Mouse (Mus musculus): ENCODE measurements at regions not wholly inside any gene's neighbourhood (a gene's known extent, or its start where the extent isn't known, plus 50 kb on each side); places are given as distances from the start of the nearest gene placed in this dataset.

DNA sequence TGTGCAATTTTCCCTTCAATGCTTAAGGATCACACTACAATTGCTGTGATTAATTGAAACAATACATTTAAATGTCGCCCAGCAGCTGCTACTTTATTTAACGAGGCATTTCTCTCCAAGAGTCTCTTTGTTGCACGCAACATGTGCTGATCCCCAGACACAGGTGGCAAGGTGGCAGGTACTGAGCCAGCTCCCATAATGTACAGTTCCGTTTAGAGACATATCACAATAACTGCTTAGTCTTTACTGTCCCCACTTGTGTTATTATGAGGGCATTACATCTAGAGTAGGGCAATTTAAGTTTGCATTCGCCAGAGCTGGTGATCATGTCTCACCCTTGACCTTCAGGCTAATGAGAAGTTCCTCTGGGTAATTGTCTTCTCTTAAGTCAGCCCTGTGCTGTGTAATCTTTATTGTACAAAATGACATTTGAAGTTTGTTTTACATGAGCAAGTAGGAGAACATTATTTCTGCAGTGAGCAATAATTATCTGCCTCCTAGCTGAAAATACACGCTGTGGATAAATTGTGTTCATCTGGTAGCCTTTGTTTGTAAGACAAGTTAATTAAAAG, 1005.7 kb upstream of the Nudt12 start:
- no peak overlapping the region for H3K4me2 ChIP-seq (replicated peaks; ENCODE audit: low read depth, low read length)
- H3K4me3 ChIP-seq (ENCODE audit: low read length): no peak overlapping the region
- no peak overlapping the region for H3K9ac ChIP-seq (ENCODE audit: low read depth, low read length)
- no peaks in the 10 kb centered on the region for H3K9me3 ChIP-seq (ENCODE audit: control insufficient read depth, low read length)
- H3K27me3 ChIP-seq (ENCODE audit: control insufficient read depth, insufficient read depth, low read length): no peaks in the 10 kb centered on the region
- H3K36me3 ChIP-seq (ENCODE audit: control insufficient read depth, insufficient read depth, low read length): no peaks in the 10 kb centered on the region
- WGBS: 74% methylated on average over 6 of the region's 6 CpGs
- H3K27ac ChIP-seq (ENCODE audit: low read depth, low read length): no peak overlapping the region
- no peaks in the 10 kb centered on the region for H3K4me1 ChIP-seq (ENCODE audit: control insufficient read depth, insufficient read depth, low read length)
- no peak for ATAC-seq (ENCODE audit: low FRiP score, low TSS enrichment)

DNA sequence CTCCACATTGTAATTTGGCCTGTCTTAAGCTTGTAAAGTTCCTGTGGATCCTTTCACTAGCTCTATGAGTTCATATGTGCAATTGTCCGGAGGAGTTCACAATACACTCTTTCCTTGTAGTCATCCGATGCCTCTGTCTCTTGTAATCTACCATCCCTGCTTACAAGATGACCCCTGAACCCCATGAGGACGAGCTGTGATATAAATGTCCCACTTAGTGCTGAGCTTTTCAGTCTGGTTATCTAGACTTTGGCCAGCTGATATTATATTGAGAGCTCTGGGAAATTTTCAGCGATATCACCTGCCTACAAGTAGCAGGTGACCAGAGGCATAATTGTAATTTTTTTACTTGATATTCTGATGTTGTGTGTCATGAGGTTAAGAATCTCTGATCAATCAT, 984.8 kb upstream of the Nudt12 start:
- no peak overlapping the region for H3K27ac ChIP-seq (ENCODE audit: low read depth, low read length)
- no peaks in the 10 kb centered on the region for H3K36me3 ChIP-seq (ENCODE audit: control insufficient read depth, insufficient read depth, low read length)
- ATAC-seq (ENCODE audit: low FRiP score, low TSS enrichment): no peak
- no peaks in the 10 kb centered on the region for H3K9me3 ChIP-seq (ENCODE audit: control insufficient read depth, low read length)
- H3K4me3 ChIP-seq (ENCODE audit: low read length): no peak overlapping the region
- H3K4me2 ChIP-seq (replicated peaks; ENCODE audit: low read depth, low read length): no peak overlapping the region
- H3K4me1 ChIP-seq (ENCODE audit: control insufficient read depth, insufficient read depth, low read length): no peaks in the 10 kb centered on the region
- 64% methylated on average over 4 of the region's 4 CpGs for WGBS
- H3K9ac ChIP-seq (ENCODE audit: low read depth, low read length): no peak overlapping the region
- no peaks in the 10 kb centered on the region for H3K27me3 ChIP-seq (ENCODE audit: control insufficient read depth, insufficient read depth, low read length)

DNA sequence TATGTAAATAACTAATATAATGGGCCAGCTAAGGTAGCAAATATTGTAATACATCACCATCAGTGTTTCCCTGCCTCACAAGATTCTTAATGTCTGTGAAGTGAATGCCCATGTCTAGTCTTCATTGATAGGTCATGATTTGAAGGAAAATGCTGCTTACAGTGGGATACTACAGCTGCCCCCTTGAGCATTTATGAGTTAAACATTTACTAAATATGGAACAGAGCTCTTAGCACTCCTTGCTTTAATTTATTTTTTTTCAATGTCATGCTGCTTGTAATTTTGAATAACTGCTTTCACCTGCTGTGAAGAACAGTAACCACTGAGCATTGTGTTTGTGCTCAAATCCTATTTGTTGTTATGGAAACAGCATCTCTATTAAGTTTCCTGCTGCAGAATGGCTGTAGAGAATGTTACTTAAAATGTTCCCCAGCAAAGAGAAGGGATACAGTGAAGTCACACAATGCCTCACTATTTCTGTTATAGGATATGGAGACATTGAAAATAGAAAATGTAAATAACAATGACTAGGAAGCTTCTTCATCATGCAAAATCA, 966.2 kb upstream of the Nudt12 start:
- Histone ChIP-seq H3K4me1 (ENCODE audit: control insufficient read depth, insufficient read depth, low read length) (no peaks in the 10 kb centered on the region), H3K27me3 (ENCODE audit: control insufficient read depth, insufficient read depth, low read length) (no peaks in the 10 kb centered on the region), H3K27ac (ENCODE audit: low read depth, low read length) (no peak overlapping the region), H3K9me3 (ENCODE audit: control insufficient read depth, low read length) (no peaks in the 10 kb centered on the region), H3K36me3 (ENCODE audit: control insufficient read depth, insufficient read depth, low read length) (no peaks in the 10 kb centered on the region), H3K9ac (ENCODE audit: low read depth, low read length) (no peak overlapping the region), H3K4me3 (ENCODE audit: low read length) (no peak overlapping the region), H3K4me2 (replicated peaks; ENCODE audit: low read depth, low read length) (no peak overlapping the region)
- ATAC-seq (ENCODE audit: low FRiP score, low TSS enrichment): no peak

DNA sequence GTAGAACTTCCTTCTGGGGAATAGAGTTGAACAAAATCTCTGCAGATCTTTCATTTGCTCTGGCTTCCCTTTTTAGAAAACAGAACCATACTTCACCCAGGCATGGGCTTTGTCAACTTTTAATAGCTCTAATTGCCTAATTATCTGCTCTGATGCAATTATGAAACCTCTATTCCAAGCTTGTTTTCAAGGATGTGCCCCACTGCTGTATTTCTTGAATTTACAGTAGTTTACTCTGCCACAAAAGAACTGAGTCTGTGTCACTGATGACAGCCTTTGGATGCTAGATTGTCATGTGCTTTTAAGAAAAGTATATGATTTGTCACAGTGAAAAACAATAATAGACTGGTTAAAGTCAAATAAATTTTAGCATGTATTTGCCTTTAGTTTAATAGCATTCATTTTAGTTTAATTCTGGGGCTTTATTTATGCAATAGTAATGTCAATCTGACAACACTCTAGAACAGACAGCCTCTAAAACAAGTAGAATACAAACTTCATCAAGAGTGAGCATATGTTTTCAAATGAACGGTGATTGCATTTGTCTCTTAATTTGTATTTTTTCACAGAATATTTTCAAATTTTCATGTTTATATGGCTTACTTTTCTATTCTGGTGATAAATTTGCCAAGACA, 964.1 kb upstream of the Nudt12 start:
- H3K27me3 ChIP-seq (ENCODE audit: control insufficient read depth, insufficient read depth, low read length): no peaks in the 10 kb centered on the region

DNA sequence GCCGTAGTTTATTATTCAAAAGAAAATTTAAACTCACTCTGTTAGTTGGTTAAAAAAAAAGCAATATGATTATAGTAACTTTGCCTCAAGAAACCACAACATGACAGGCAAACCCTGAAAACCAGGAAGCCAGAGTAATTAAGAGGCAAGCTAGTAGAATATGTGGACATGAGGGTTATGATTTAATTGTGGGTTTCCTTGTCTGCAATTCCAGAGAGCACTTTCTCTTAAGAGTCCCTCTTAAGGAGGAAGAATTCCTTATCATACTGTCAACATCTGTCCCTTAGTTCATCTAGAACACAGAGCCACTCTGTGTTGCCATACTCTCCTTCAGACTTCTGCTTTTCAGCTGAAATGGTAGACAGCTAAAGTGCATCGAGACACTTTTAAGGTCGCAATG, 954.2 kb upstream of the Nudt12 start:
- no peak overlapping the region for H3K4me3 ChIP-seq (ENCODE audit: low read length)
- H3K4me1 ChIP-seq (ENCODE audit: control insufficient read depth, insufficient read depth, low read length): no peaks in the 10 kb centered on the region
- H3K9me3 ChIP-seq (ENCODE audit: control insufficient read depth, low read length): no peaks in the 10 kb centered on the region
- no peak overlapping the region for H3K27ac ChIP-seq (ENCODE audit: low read depth, low read length)
- no peak for ATAC-seq (ENCODE audit: low FRiP score, low TSS enrichment)
- 88% methylated on average over 3 of the region's 3 CpGs for WGBS
- no peak overlapping the region for H3K9ac ChIP-seq (ENCODE audit: low read depth, low read length)
- H3K36me3 ChIP-seq (ENCODE audit: control insufficient read depth, insufficient read depth, low read length): no peaks in the 10 kb centered on the region
- H3K27me3 ChIP-seq (ENCODE audit: control insufficient read depth, insufficient read depth, low read length): no peaks in the 10 kb centered on the region
- H3K4me2 ChIP-seq (replicated peaks; ENCODE audit: low read depth, low read length): no peak overlapping the region

More for the DNA sequence above, 964.1 kb upstream of the Nudt12 start:
- Histone ChIP-seq H3K4me3 (ENCODE audit: low read length) (no peak overlapping the region), H3K27ac (ENCODE audit: low read depth, low read length) (no peak overlapping the region), H3K4me1 (ENCODE audit: control insufficient read depth, insufficient read depth, low read length) (no peaks in the 10 kb centered on the region), H3K4me2 (replicated peaks; ENCODE audit: low read depth, low read length) (no peak overlapping the region), H3K9me3 (ENCODE audit: control insufficient read depth, low read length) (no peaks in the 10 kb centered on the region), H3K9ac (ENCODE audit: low read depth, low read length) (no peak overlapping the region), H3K36me3 (ENCODE audit: control insufficient read depth, insufficient read depth, low read length) (no peaks in the 10 kb centered on the region)
- ATAC-seq (ENCODE audit: low FRiP score, low TSS enrichment): no peak
- 96% methylated on average over 1 of the region's 1 CpGs for WGBS

DNA sequence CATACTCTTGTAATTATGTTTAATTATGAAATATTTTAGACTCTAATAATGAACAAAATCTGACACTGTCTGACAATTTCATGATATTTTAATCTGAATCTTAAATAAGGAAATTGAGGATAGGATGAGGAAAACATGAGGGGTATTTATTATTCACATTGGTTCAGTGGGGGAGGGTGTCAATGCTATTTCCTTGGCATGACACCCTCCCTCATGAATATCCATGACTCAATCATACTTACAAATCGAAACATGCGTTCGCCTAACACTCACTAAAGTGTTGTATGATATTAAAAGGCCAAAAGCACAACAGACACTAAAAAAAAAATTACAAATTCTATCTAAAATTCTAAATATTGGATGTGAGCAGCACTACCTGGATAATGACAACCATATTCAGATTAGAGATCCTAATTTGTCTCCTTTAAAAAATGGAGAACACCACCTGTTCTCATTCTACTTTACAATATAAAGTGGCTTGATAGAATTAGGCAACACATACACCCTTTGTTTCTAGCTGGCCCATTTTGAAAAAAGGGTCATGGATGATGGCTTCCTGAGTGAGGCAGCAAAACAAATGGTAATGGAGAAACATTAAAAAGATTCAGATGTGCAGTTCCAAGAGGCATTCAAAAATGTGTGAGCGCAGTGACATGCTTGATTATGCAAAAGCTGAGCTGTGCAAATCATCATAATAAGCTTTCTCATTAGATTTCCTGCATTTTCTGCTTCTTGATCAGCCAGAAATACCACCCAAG, 942.3 kb upstream of the Nudt12 start:
- ATAC-seq (ENCODE audit: low FRiP score, low TSS enrichment): no peak
- Histone ChIP-seq H3K36me3 (ENCODE audit: control insufficient read depth, insufficient read depth, low read length) (no peaks in the 10 kb centered on the region), H3K27ac (ENCODE audit: low read depth, low read length) (no peak overlapping the region), H3K9ac (ENCODE audit: low read depth, low read length) (no peak overlapping the region), H3K4me3 (ENCODE audit: low read length) (no peak overlapping the region), H3K4me2 (replicated peaks; ENCODE audit: low read depth, low read length) (no peak overlapping the region), H3K27me3 (ENCODE audit: control insufficient read depth, insufficient read depth, low read length) (no peaks in the 10 kb centered on the region), H3K9me3 (ENCODE audit: control insufficient read depth, low read length) (no peaks in the 10 kb centered on the region), H3K4me1 (ENCODE audit: control insufficient read depth, insufficient read depth, low read length) (no peaks in the 10 kb centered on the region)
- WGBS: 93% methylated on average over 4 of the region's 4 CpGs

- H3K36me3 ChIP-seq (ENCODE audit: control insufficient read depth, insufficient read depth, low read length): no peaks in the 10 kb centered on the region
- H3K4me3 ChIP-seq (ENCODE audit: low read length): no peak overlapping the region
- H3K27me3 ChIP-seq (ENCODE audit: control insufficient read depth, insufficient read depth, low read length): no peaks in the 10 kb centered on the region
- no peaks in the 10 kb centered on the region for H3K9me3 ChIP-seq (ENCODE audit: control insufficient read depth, low read length)
- no peak for ATAC-seq (ENCODE audit: low FRiP score, low TSS enrichment)
- H3K4me1 ChIP-seq (ENCODE audit: control insufficient read depth, insufficient read depth, low read length): no peaks in the 10 kb centered on the region
- WGBS: 73% methylated on average over 1 of the region's 1 CpGs
- H3K27ac ChIP-seq (ENCODE audit: low read depth, low read length): no peak overlapping the region
- H3K9ac ChIP-seq (ENCODE audit: low read depth, low read length): no peak overlapping the region
- H3K4me2 ChIP-seq (replicated peaks; ENCODE audit: low read depth, low read length): no peak overlapping the region
Measured at GRCm38 (mm10) chr17:59946433-59946832, 933.3 kb upstream of the Nudt12 start.

DNA sequence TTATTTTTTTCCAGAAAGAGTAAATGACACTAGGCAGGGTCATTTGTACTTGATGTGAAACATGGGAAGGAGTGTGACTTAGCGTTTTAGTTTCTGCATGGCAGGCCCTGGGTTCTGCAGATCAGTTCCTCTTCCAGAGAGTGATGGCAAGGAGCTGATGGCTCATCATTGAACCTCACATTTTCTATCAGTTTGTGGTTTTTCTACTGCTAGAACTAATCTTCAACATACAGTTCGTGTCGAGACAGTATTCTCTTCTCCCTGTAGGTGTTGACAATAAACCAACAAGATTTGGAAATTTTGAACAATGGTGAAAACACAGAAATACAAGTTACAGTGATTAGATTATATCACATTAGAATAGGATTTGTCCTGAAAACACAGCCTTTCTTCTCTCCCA, 891.2 kb upstream of the Nudt12 start:
- Histone ChIP-seq H3K27ac (ENCODE audit: low read depth, low read length) (no peak overlapping the region), H3K36me3 (ENCODE audit: control insufficient read depth, insufficient read depth, low read length) (no peaks in the 10 kb centered on the region), H3K9ac (ENCODE audit: low read depth, low read length) (no peak overlapping the region), H3K4me1 (ENCODE audit: control insufficient read depth, insufficient read depth, low read length) (no peaks in the 10 kb centered on the region), H3K9me3 (ENCODE audit: control insufficient read depth, low read length) (no peaks in the 10 kb centered on the region), H3K4me2 (replicated peaks; ENCODE audit: low read depth, low read length) (no peak overlapping the region), H3K4me3 (ENCODE audit: low read length) (no peak overlapping the region), H3K27me3 (ENCODE audit: control insufficient read depth, insufficient read depth, low read length) (no peaks in the 10 kb centered on the region)
- WGBS: 87% methylated on average over 3 of the region's 3 CpGs
- no peak for ATAC-seq (ENCODE audit: low FRiP score, low TSS enrichment)

GRCm38 (mm10) chr17:59877791-59878190, 864.6 kb upstream of the Nudt12 start:
- H3K9ac ChIP-seq (ENCODE audit: low read depth, low read length): no peak overlapping the region
- no peaks in the 10 kb centered on the region for H3K27me3 ChIP-seq (ENCODE audit: control insufficient read depth, insufficient read depth, low read length)
- no peak overlapping the region for H3K4me3 ChIP-seq (ENCODE audit: low read length)
- H3K9me3 ChIP-seq (ENCODE audit: control insufficient read depth, low read length): no peaks in the 10 kb centered on the region
- 94% methylated on average over 4 of the region's 4 CpGs for WGBS
- H3K4me2 ChIP-seq (replicated peaks; ENCODE audit: low read depth, low read length): no peak overlapping the region
- no peak overlapping the region for H3K27ac ChIP-seq (ENCODE audit: low read depth, low read length)
- ATAC-seq (ENCODE audit: low FRiP score, low TSS enrichment): no peak
- no peaks in the 10 kb centered on the region for H3K4me1 ChIP-seq (ENCODE audit: control insufficient read depth, insufficient read depth, low read length)
- H3K36me3 ChIP-seq (ENCODE audit: control insufficient read depth, insufficient read depth, low read length): no peaks in the 10 kb centered on the region
